In the genomic region with DNA sequence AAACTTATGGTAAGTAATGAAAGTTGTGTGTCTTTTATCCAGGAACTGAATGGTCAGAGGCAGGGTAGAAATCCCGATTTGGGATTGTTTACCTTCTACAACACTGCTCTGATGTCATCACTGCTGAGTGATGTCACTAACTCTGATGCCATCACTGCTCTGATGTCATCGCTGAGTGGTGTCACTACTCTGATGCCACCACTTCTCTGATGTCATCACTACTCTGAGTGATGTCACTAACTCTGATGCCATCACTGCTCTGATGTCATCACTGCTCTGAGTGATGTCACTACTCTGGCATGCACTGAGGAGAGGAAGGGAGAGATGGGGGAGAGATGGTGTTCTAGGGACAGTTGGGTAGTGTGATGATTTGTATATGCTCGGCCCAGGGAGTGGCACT, we compare ENCODE assay signal across 28 mouse cellular contexts. TPM values are rescaled to one million over a fixed set of nuclear protein-coding genes. Genes with fewer than 3 reads are reported as not detected.
"Had no signal": no experiment of that assay in that cellular context is flagged by ENCODE, and none has a peak within 500 bp of the region (broad histone marks: within the 10 kb centered on the region; RNA-seq: fewer than 3 reads in every experiment).

No protein-coding gene starts in this region.

- H3K4me2 ChIP-seq: limb, embryonic 12.5 days; limb, embryonic 15.5 days; liver, embryonic 11.5 days; lung, embryonic 15.5 days; midbrain, embryonic 12.5 days had no signal

- DNase-seq: kidney, adult 2 months; kidney, postnatal 25 days; layer of hippocampus, postnatal 36 days; left cerebral cortex, postnatal 4 days; liver, postnatal 0 days; lung, postnatal 10 days; lung, postnatal 4 days; thymus, adult 18-20 months; thymus, postnatal 14 days; thymus, postnatal 4 days had no signal

- H3K4me3 ChIP-seq: layer of hippocampus, adult 2 months; left cerebral cortex, adult 2 months; limb, embryonic 12.5 days; limb, embryonic 15.5 days; lung, embryonic 15.5 days; midbrain, embryonic 12.5 days; myocyte had no signal

- ATAC-seq: intestine, postnatal 0 days; liver, postnatal 0 days; midbrain, embryonic 16.5 days had no signal

- H3K9ac ChIP-seq: limb, embryonic 12.5 days; limb, embryonic 15.5 days; liver, embryonic 14.5 days; liver, postnatal 0 days; lung, embryonic 15.5 days; midbrain, embryonic 12.5 days had no signal

- H3K4me1 ChIP-seq: limb, embryonic 12.5 days had no signal

- H3K36me3 ChIP-seq: lung, embryonic 15.5 days; midbrain, embryonic 12.5 days had no signal

- H3K27me3 ChIP-seq: limb, embryonic 12.5 days; limb, embryonic 15.5 days; lung, embryonic 15.5 days; midbrain, embryonic 12.5 days had no signal

- H3K27ac ChIP-seq: kidney, postnatal 0 days; layer of hippocampus, adult 2 months; left cerebral cortex, adult 2 months; limb, embryonic 12.5 days; limb, embryonic 15.5 days; liver, embryonic 14.5 days; lung, embryonic 15.5 days; midbrain, embryonic 12.5 days had no signal

- H3K9me3 ChIP-seq: limb, embryonic 12.5 days; limb, embryonic 15.5 days; lung, embryonic 15.5 days; midbrain, embryonic 12.5 days had no signal

RNA-seq across cellular contexts. Expression of gene Gm42878, which starts 17.2 kb away (rescaled TPM):
- polyA plus RNA-seq: intestine, postnatal 0 days; kidney, embryonic 14.5 days; limb, embryonic 12.5 days; limb, embryonic 15.5 days; liver, embryonic 11.5 days; liver, postnatal 0 days; lung, embryonic 15.5 days; midbrain, embryonic 12.5 days; midbrain, embryonic 16.5 days; neural tube, embryonic 11.5 days; neural tube, embryonic 14.5 days; small intestine, adult 2 months; spleen, adult 2 months; stomach, embryonic 16.5 days had no signal
